Mouse (Mus musculus): Measurements from ENCODE around the gene Dimt1. TPM values are rescaled to one million over a fixed set of nuclear protein-coding genes. Genes with fewer than 3 reads are reported as not detected.

The Dimt1 gene
- polyA plus RNA-seq, 1 experiment from 2014 or later = 52.2 TPM

DNA sequence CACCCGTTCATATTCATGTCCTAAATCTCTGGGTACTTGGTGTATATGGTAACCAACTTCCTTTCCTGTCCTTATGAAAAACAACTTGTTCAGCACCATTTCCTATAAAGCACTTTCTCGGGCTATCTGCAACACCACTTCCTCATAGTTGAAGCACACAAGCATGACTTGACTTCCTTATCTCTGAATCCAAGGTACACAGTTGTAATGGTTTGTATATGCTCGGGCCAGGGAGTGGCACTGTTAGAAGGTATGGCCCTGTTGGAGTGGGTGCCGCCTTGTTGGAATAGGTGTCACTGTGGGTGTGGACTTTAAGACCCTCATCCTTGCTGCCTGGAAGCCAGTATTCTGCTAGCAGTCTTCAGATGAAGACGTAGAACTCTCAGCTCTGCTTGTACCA, 51.7 kb downstream of the Dimt1 start:
- WGBS = 89% methylated on average over 5 of the region's 5 CpGs

GRCm38 (mm10) chr13:107003211-107003610, 56.3 kb downstream of the Dimt1 start:
- Histone ChIP-seq H3K4me1 (no peaks in the 10 kb centered on the region), H3K9me3 (replicated peaks) (no peaks in the 10 kb centered on the region), H3K27me3 (ENCODE audit: low read depth, poor library complexity, severe bottlenecking) (no peaks in the 10 kb centered on the region), H3K4me3 (no peak overlapping the region), H3K36me3 (0 out of 2 replicates have a peak, but pooled peaks cover 3% of the 10 kb centered on the region), H3K27ac (no peak overlapping the region)
- 94% methylated on average over 2 of the region's 2 CpGs for WGBS
- no peak for DNase-seq (ENCODE audit: low spot score)

More for the DNA sequence above, 51.7 kb downstream of the Dimt1 start:
- H3K4me3 ChIP-seq = no peak overlapping the region
- H3K27me3 ChIP-seq (ENCODE audit: low read depth, poor library complexity, severe bottlenecking) = no peaks in the 10 kb centered on the region
- no peak overlapping the region for H3K27ac ChIP-seq
- H3K9me3 ChIP-seq (replicated peaks) = no peaks in the 10 kb centered on the region
- peaks cover 3% of the 10 kb centered on the region for H3K36me3 ChIP-seq
- no peak for DNase-seq (ENCODE audit: low spot score)
- H3K4me1 ChIP-seq = no peaks in the 10 kb centered on the region

- H3K4me3 ChIP-seq = no peak overlapping the region
- H3K9me3 ChIP-seq (replicated peaks) = no peaks in the 10 kb centered on the region
- H3K36me3 ChIP-seq = no peaks in the 10 kb centered on the region
- no peaks in the 10 kb centered on the region for H3K4me1 ChIP-seq
- no peaks in the 10 kb centered on the region for H3K27me3 ChIP-seq (ENCODE audit: low read depth, poor library complexity, severe bottlenecking)
- 89% methylated on average over 4 of the region's 4 CpGs for WGBS
- no peak overlapping the region for H3K27ac ChIP-seq
- no peak for DNase-seq (ENCODE audit: low spot score)
Observed at GRCm38 (mm10) chr13:107008174-107008573, 61.2 kb downstream of the Dimt1 start.

Other genes starting within 250 kb of the Dimt1 start
- 81.4 and 93.6 TPM in 2 replicates for gene Ipo11, start 10.2 kb upstream of the Dimt1 start, polyA plus RNA-seq (2016; fragmentation: Nextera tagmentation; extraction: Ambion mirVana)
- gene Kif2a, start 75.0 kb downstream of the Dimt1 start, polyA plus RNA-seq (2016; fragmentation: Nextera tagmentation; extraction: Ambion mirVana) = 16.2 and 21.8 TPM in 2 replicates